Mouse (Mus musculus) MEL (cell line): ENCODE measurements around the gene Rgs9bp. TPM values are rescaled to one million over a fixed set of nuclear protein-coding genes. Genes with fewer than 3 reads are reported as not detected.

Experiments used
- DNase-seq: peaks from one replicate; pipeline ENCODE4 v3.0.0; 2011; ENCODE audit warnings: low read depth, low spot score
- H3K27ac ChIP-seq: 2 replicates; pipeline ENCODE4 v1.5.1; 2012; ENCODE audit warnings: low read depth, mild to moderate bottlenecking, control low read depth, low read length, moderate library complexity; ENCODE audit not compliant: control insufficient read depth
- H3K27me3 ChIP-seq, 2 experiments: fragments of 150-350 bp in 1 of 2; sonication (generic) in 1 of 2; 2 replicates each; pipeline ENCODE4 v1.6.1; 2012; ENCODE audit warnings: low read length in 2 of 2, mild to moderate bottlenecking in 2 of 2, improper control_type of control experiment in 1 of 2, moderate library complexity in 1 of 2; ENCODE audit not compliant: insufficient read depth in 2 of 2, control insufficient read depth in 1 of 2
- H3K36me3 ChIP-seq, 2 experiments: 2 replicates each; pipeline ENCODE4 v1.6.1; 2012 to 2014; ENCODE audit warnings: low read length in 2 of 2, improper control_type of control experiment in 1 of 2, inconsistent platforms in 1 of 2, mild to moderate bottlenecking in 1 of 2; ENCODE audit not compliant: insufficient read depth in 2 of 2, control insufficient read depth in 1 of 2
- H3K4me1 ChIP-seq, 2 experiments: fragments of 150-350 bp in 1 of 2; sonication (generic) in 1 of 2; 2 replicates each; pipeline ENCODE4 v1.6.1; 2012; ENCODE audit warnings: low read length in 2 of 2, improper control_type of control experiment in 1 of 2, mild to moderate bottlenecking in 1 of 2; ENCODE audit not compliant: insufficient read depth in 2 of 2, control insufficient read depth in 1 of 2
- H3K4me3 ChIP-seq, 2 experiments: fragments of 150-350 bp in 1 of 2; sonication (generic) in 1 of 2; 2 replicates each; pipeline ENCODE4 v1.5.1; 2012; ENCODE audit warnings: low read depth in 2 of 2, low read length in 2 of 2, mild to moderate bottlenecking in 2 of 2, moderate library complexity in 2 of 2, control low read depth in 1 of 2, improper control_type of control experiment in 1 of 2; ENCODE audit not compliant: control insufficient read depth in 1 of 2, insufficient read depth in 1 of 2
- H3K79me2 ChIP-seq: 2 replicates; pipeline ENCODE4 v1.6.1; 2012; ENCODE audit warnings: mild to moderate bottlenecking, low read length, moderate library complexity; ENCODE audit not compliant: control insufficient read depth, poor library complexity, insufficient read depth
- H3K9ac ChIP-seq: 2 replicates; pipeline ENCODE4 v1.6.1; 2012; ENCODE audit warnings: low read depth, mild to moderate bottlenecking, control low read depth, low read length, moderate library complexity; ENCODE audit not compliant: control insufficient read depth, poor library complexity, severe bottlenecking
- H3K9me3 ChIP-seq: fragments of 150-350 bp; sonication (generic); replicated peaks from 2 replicates; pipeline ENCODE4 v1.6.1; 2012; ENCODE audit warnings: mild to moderate bottlenecking, low read length, improper control_type of control experiment, moderate library complexity; ENCODE audit not compliant: insufficient read depth
- BHLHE40 ChIP-seq: IDR thresholded peaks from 2 replicates; pipeline ENCODE4 v1.6.1; 2012; ENCODE audit warnings: low read depth, mild to moderate bottlenecking, inconsistent platforms, low read length, improper control_type of control experiment, borderline replicate concordance
- CTCF ChIP-seq, 3 experiments: IDR thresholded peaks in 2 of 3; conservative IDR thresholded peaks in 1 of 3; 2 replicates each; pipeline ENCODE4 v1.5.1; 2011 to 2012; ENCODE audit warnings: low read length in 3 of 3, low read depth in 2 of 3, mild to moderate bottlenecking in 2 of 3, improper control_type of control experiment in 1 of 3, inconsistent platforms in 1 of 3, mixed read lengths in 1 of 3, moderate library complexity in 1 of 3; ENCODE audit not compliant: control insufficient read depth in 1 of 3, insufficient read depth in 1 of 3, poor library complexity in 1 of 3, severe bottlenecking in 1 of 3
- E2F4 ChIP-seq: IDR thresholded peaks from 2 replicates; pipeline ENCODE4 v1.6.1; 2011; ENCODE audit warnings: low read depth, low read length, improper control_type of control experiment, borderline replicate concordance
- ELF1 ChIP-seq: IDR thresholded peaks from 2 replicates; pipeline ENCODE4 v1.6.1; 2014; ENCODE audit warnings: low read depth, mild to moderate bottlenecking, inconsistent platforms, low read length, improper control_type of control experiment, moderate library complexity
- EP300 ChIP-seq, 2 experiments: IDR thresholded peaks; 2 replicates each; pipeline ENCODE4 v1.6.1; 2011; ENCODE audit warnings: improper control_type of control experiment in 2 of 2, low read length in 2 of 2, low read depth in 1 of 2, mild to moderate bottlenecking in 1 of 2
- ETS1 ChIP-seq: IDR thresholded peaks from 2 replicates; pipeline ENCODE4 v1.6.1; 2012; ENCODE audit warnings: low read depth, mild to moderate bottlenecking, inconsistent platforms, low read length, improper control_type of control experiment, moderate library complexity
- HCFC1 ChIP-seq: IDR thresholded peaks from 2 replicates; pipeline ENCODE4 v1.6.1; 2012; ENCODE audit warnings: low read depth, mild to moderate bottlenecking, inconsistent platforms, low read length, improper control_type of control experiment, moderate library complexity
- MAX ChIP-seq: IDR thresholded peaks from 2 replicates; pipeline ENCODE4 v1.6.1; 2011; ENCODE audit warnings: low read length, improper control_type of control experiment
- MXI1 ChIP-seq: IDR thresholded peaks from 2 replicates; pipeline ENCODE4 v1.6.1; 2011; ENCODE audit warnings: mild to moderate bottlenecking, low read depth, low read length, improper control_type of control experiment
- MYC ChIP-seq: IDR thresholded peaks from 2 replicates; pipeline ENCODE4 v1.6.1; 2011; ENCODE audit warnings: low read depth, mild to moderate bottlenecking, low read length, improper control_type of control experiment, moderate library complexity
- NELFE ChIP-seq: IDR thresholded peaks from 2 replicates; pipeline ENCODE4 v1.6.1; 2011; ENCODE audit warnings: low read depth, low read length, improper control_type of control experiment
- NRF1 ChIP-seq: IDR thresholded peaks from 2 replicates; pipeline ENCODE4 v1.6.1; 2014; ENCODE audit warnings: low read depth, mild to moderate bottlenecking, inconsistent platforms, low read length, improper control_type of control experiment, moderate library complexity; ENCODE audit not compliant: poor library complexity, insufficient read depth, severe bottlenecking
- POLR2A ChIP-seq, 2 experiments: IDR thresholded peaks; 2 replicates each; pipeline ENCODE4 v1.6.1; 2011 to 2012; ENCODE audit warnings: low read length in 2 of 2, mild to moderate bottlenecking in 2 of 2, control low read depth in 1 of 2, improper control_type of control experiment in 1 of 2, low read depth in 1 of 2, moderate library complexity in 1 of 2; ENCODE audit not compliant: control insufficient read depth in 1 of 2, insufficient read depth in 1 of 2, poor library complexity in 1 of 2
- POLR2AphosphoS2 ChIP-seq: IDR thresholded peaks from 2 replicates; pipeline ENCODE4 v1.6.1; 2011; ENCODE audit warnings: low read length, improper control_type of control experiment
- RCOR1 ChIP-seq: IDR thresholded peaks from 2 replicates; pipeline ENCODE4 v1.6.1; 2012; ENCODE audit warnings: low read depth, mild to moderate bottlenecking, inconsistent platforms, low read length, improper control_type of control experiment
- SIN3A ChIP-seq: IDR thresholded peaks from 2 replicates; pipeline ENCODE4 v1.6.1; 2012; ENCODE audit warnings: low read length, improper control_type of control experiment, inconsistent platforms
- SMC3 ChIP-seq: IDR thresholded peaks from 2 replicates; pipeline ENCODE4 v1.6.1; 2011; ENCODE audit warnings: low read depth, low read length, improper control_type of control experiment
- TBP ChIP-seq: IDR thresholded peaks from 2 replicates; pipeline ENCODE4 v1.8.0; 2011; ENCODE audit warnings: low read depth, low read length, improper control_type of control experiment
- TCF12 ChIP-seq: IDR thresholded peaks from 2 replicates; pipeline ENCODE4 v1.6.1; 2014; ENCODE audit warnings: low read depth, mild to moderate bottlenecking, inconsistent platforms, low read length, improper control_type of control experiment, moderate library complexity
- ZMIZ1 ChIP-seq: IDR thresholded peaks from 2 replicates; pipeline ENCODE4 v1.6.1; 2012; ENCODE audit warnings: low read depth, mild to moderate bottlenecking, inconsistent platforms, low read length, improper control_type of control experiment, moderate library complexity
- polyA plus RNA-seq, 2 experiments: library from polyadenylated mRNA; stranded (reverse) in 1 of 2; unstranded in 1 of 2; fragments of >175 nt in 1 of 2; fragments of >200 nt in 1 of 2; gene quantifications; 2 replicates each; pipeline versions ENCODE4 v1.2.1 to v1.2.4; 2012; ENCODE audit warnings: low replicate concordance in 2 of 2, low read depth in 1 of 2; ENCODE audit not compliant: insufficient read length in 2 of 2, insufficient read depth in 1 of 2, missing spikeins in 1 of 2
- total RNA-seq: library from RNA; depleted of rRNA; stranded (reverse); fragments of 300-350 nt; gene quantifications from 2 replicates; pipeline ENCODE4 v1.2.3, GENCODE M21; 2012

The Rgs9bp gene
- total and polyA plus RNA-seq, 3 experiments = 0.12 to 0.43 TPM; not detected in 1

GRCm38 (mm10) chr7:35555224-35556204 lies 29.9 kb downstream of the Rgs9bp start:
- Histone ChIP-seq H3K27ac (peak overlapping the region; percentile 87), H3K9me3 (no peaks in the 10 kb centered on the region), H3K9ac (peak overlapping the region; percentile 94)
- TF ChIP-seq TCF12 (peak; percentile 37; the same call in 1 of the 2 replicates), SIN3A (peak; percentile 69), NELFE (peak; percentile 74), TBP (peak; percentile 56; the same call in 1 of the 2 replicates), BHLHE40 (no peak), POLR2A (IDR thresholded peaks at IDR 0.05; ENCODE audit: control insufficient read depth in 1 of 2, insufficient read depth in 1 of 2, low read depth in 1 of 2, low read length in 2 of 2, poor library complexity in 1 of 2) (peak; percentile 83 to 88), RCOR1 (no peak), CTCF (IDR thresholded peaks at IDR 0.05 in 2 of 3, conservative IDR thresholded peaks at IDR 0.05 in 1 of 3; ENCODE audit: control insufficient read depth in 1 of 3, insufficient read depth in 1 of 3, low read depth in 2 of 3, low read length in 3 of 3, poor library complexity in 1 of 3, severe bottlenecking in 1 of 3) (no peak), MYC (0 out of 2 replicates have a peak, but pooled peaks have one; percentile 6), ETS1 (peak; percentile 58), SMC3 (no peak), POLR2AphosphoS2 (no peak; the same call in 1 of the 2 replicates), NRF1 (peak; percentile 87), MAX (peak; percentile 68), EP300 (IDR thresholded peaks at IDR 0.05; ENCODE audit: low read depth in 1 of 2, low read length in 2 of 2) (0 out of 4 replicates have a peak, but pooled peaks of 1 of the 2 experiments have one; percentile 10), MXI1 (peak; percentile 64), E2F4 (no peak), HCFC1 (peak; percentile 84), ZMIZ1 (peak; percentile 53; the same call in 1 of the 2 replicates), ELF1 (0 out of 2 replicates have a peak, but pooled peaks have one; percentile 7)
- TF ChIP-seq, all 39 proteins: peak for 14
- peaks cover 10 to 40% of the 10 kb centered on the region in 2 experiments for H3K4me1 ChIP-seq
- DNase-seq = peak; percentile 92
- H3K27me3 ChIP-seq = no peaks in the 10 kb centered on the region
- H3K36me3 ChIP-seq = peaks cover 7 to 39% of the 10 kb centered on the region in 2 experiments
- H3K79me2 ChIP-seq = peaks cover 15% of the 10 kb centered on the region
- H3K4me3 ChIP-seq = peak overlapping the region; percentile 78 to 83
